Mouse (Mus musculus) G1E (cell line): ENCODE measurements at regions not wholly inside any gene's neighbourhood (a gene's known extent, or its start where the extent isn't known, plus 50 kb on each side); places are given as distances from the start of the nearest gene placed in this dataset.
"Not testable (repeated sequence)": the region's sequence is repeated elsewhere in the genome, so short reads cannot be mapped to it uniquely, and the experiment has no call there.

Experiments
- ATAC-seq: 2 replicates; pipeline ENCODE4 v1.8.0; 2016; ENCODE audit warnings: mild to moderate bottlenecking; ENCODE audit not compliant: insufficient number of reproducible peaks, poor library complexity, low FRiP score, severe bottlenecking; ENCODE audit errors: extremely low read depth
- DNase-seq: peaks from one replicate; pipeline ENCODE4 v3.0.0; 2012; ENCODE audit warnings: low spot score
- H3K27me3 ChIP-seq: 2 replicates; pipeline ENCODE4 v1.6.1; 2012; ENCODE audit warnings: mild to moderate bottlenecking, low read length, inconsistent platforms; ENCODE audit not compliant: insufficient read depth
- H3K36me3 ChIP-seq: replicated peaks from 2 replicates; pipeline ENCODE3; 2012; ENCODE audit warnings: mild to moderate bottlenecking, inconsistent platforms
- H3K4me1 ChIP-seq: 2 replicates; pipeline ENCODE4 v1.6.1; 2012; ENCODE audit warnings: low read depth, low read length, inconsistent platforms, mixed read lengths; ENCODE audit not compliant: insufficient read depth
- H3K4me3 ChIP-seq: 2 replicates; pipeline ENCODE4 v1.5.1; 2012; ENCODE audit warnings: low read depth, mild to moderate bottlenecking, inconsistent platforms, low read length, moderate library complexity, mixed read lengths
- H3K9me3 ChIP-seq: replicated peaks from 2 replicates; pipeline ENCODE4 v1.6.1; 2012; ENCODE audit warnings: inconsistent platforms
- CTCF ChIP-seq: IDR thresholded peaks from 2 replicates; pipeline ENCODE4 v1.5.1; 2012; ENCODE audit warnings: low read depth, low read length, inconsistent platforms, mixed read lengths
- GATA1 ChIP-seq: IDR thresholded peaks from 2 replicates; pipeline ENCODE4 v1.6.1; 2012; ENCODE audit warnings: borderline replicate concordance, low read length, inconsistent platforms, mixed read lengths
- GATA2 ChIP-seq: IDR thresholded peaks from 2 replicates; pipeline ENCODE4 v1.6.1; 2012; ENCODE audit warnings: low read depth, low read length, inconsistent platforms, borderline replicate concordance
- POLR2AphosphoS5 ChIP-seq: IDR thresholded peaks from 2 replicates; pipeline ENCODE4 v1.6.1; 2012; ENCODE audit warnings: low read depth, low read length, inconsistent platforms; ENCODE audit not compliant: insufficient replicate concordance
- TAL1 ChIP-seq: conservative IDR thresholded peaks from 2 replicates; pipeline ENCODE4 v1.6.1; 2012; ENCODE audit warnings: low read depth, low read length, inconsistent platforms, mixed read lengths

- no peak for DNase-seq
- H3K4me1 ChIP-seq = no peaks in the 10 kb centered on the region
- H3K27me3 ChIP-seq = no peaks in the 10 kb centered on the region
- H3K4me3 ChIP-seq = peak overlapping the region; percentile 3; the same call in 1 of the 2 replicates
- no peaks in the 10 kb centered on the region for H3K36me3 ChIP-seq
- no peak for TF ChIP-seq POLR2AphosphoS5
- TF ChIP-seq CTCF = no peak
- no peak for TF ChIP-seq GATA1
- no peak for ATAC-seq
- H3K9me3 ChIP-seq = peaks cover 85% of the 10 kb centered on the region
Observed at GRCm38 (mm10) chr5:148794465-148794864, 134.7 kb downstream of the Katnal1 start.

- H3K36me3 ChIP-seq = no peaks in the 10 kb centered on the region
- DNase-seq (no peak), ATAC-seq (no peak)
- no peaks in the 10 kb centered on the region for H3K27me3 ChIP-seq
- H3K4me3 ChIP-seq = no peak overlapping the region
- TF ChIP-seq GATA2 = no peak
- TF ChIP-seq CTCF = no peak
- no peak for TF ChIP-seq GATA1
- TF ChIP-seq TAL1 = no peak
- TF ChIP-seq POLR2AphosphoS5 = no peak
- peaks cover 89% of the 10 kb centered on the region for H3K9me3 ChIP-seq
- H3K4me1 ChIP-seq = no peaks in the 10 kb centered on the region
Observed at GRCm38 (mm10) chr5:148792736-148793440, 136.2 kb downstream of the Katnal1 start.

GRCm38 (mm10) chr5:148791651-148792050 lies 137.5 kb downstream of the Katnal1 start:
- DNase-seq = no peak
- Histone ChIP-seq H3K36me3 (no peaks in the 10 kb centered on the region), H3K9me3 (peaks cover 87% of the 10 kb centered on the region), H3K27me3 (no peaks in the 10 kb centered on the region), H3K4me3 (no peak overlapping the region), H3K4me1 (no peaks in the 10 kb centered on the region)
- TF ChIP-seq GATA2 (no peak), TAL1 (no peak), CTCF (no peak), POLR2AphosphoS5 (no peak), GATA1 (no peak)
- ATAC-seq = no peak

- ATAC-seq, H3K36me3 ChIP-seq, DNase-seq, H3K27me3 ChIP-seq, H3K4me1 ChIP-seq, H3K4me3 ChIP-seq: not testable (repeated sequence)
- H3K9me3 ChIP-seq = peaks cover 82% of the 10 kb centered on the region
Observed at GRCm38 (mm10) chr5:148790343-148790742, 138.8 kb downstream of the Katnal1 start.

- H3K27me3 ChIP-seq = no peaks in the 10 kb centered on the region
- H3K9me3 ChIP-seq = peaks cover 77% of the 10 kb centered on the region
- H3K36me3 ChIP-seq = no peaks in the 10 kb centered on the region
- ATAC-seq = no peak
- no peaks in the 10 kb centered on the region for H3K4me1 ChIP-seq
- TF ChIP-seq GATA1 (no peak), POLR2AphosphoS5 (no peak), GATA2 (no peak), CTCF (no peak), TAL1 (no peak)
- DNase-seq = no peak
- H3K4me3 ChIP-seq = no peak overlapping the region
Observed at GRCm38 (mm10) chr5:148789823-148790222, 139.3 kb downstream of the Katnal1 start.

DNA sequence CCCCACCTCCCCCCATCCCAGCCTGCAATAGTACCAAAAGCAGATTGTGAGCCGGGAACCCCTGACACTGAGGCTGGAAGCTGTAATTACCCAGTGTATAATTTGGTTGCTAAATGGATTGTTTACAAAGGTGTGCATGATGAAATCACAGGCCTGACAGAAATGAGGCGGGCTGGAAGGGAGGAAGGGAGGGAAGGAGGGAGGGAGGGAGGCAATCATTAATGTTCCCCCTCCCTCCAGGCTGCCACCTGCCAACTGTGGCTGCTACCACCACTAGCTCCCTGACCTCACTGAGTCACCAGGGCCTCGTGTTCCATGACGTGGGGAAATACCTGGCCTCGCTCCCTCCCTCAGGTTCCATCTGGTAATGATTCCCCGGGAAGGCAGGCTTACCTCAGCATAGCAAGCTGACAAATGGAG lies 140.0 kb downstream of the Katnal1 start:
- no peaks in the 10 kb centered on the region for H3K4me1 ChIP-seq
- DNase-seq (no peak), ATAC-seq (no peak)
- TF ChIP-seq POLR2AphosphoS5 (no peak), GATA1 (no peak), GATA2 (no peak), CTCF (no peak), TAL1 (no peak)
- no peaks in the 10 kb centered on the region for H3K36me3 ChIP-seq
- H3K9me3 ChIP-seq = peaks cover 74% of the 10 kb centered on the region
- H3K4me3 ChIP-seq = no peak overlapping the region
- no peaks in the 10 kb centered on the region for H3K27me3 ChIP-seq

GRCm38 (mm10) chr5:148788690-148789089 lies 140.4 kb downstream of the Katnal1 start:
- no peak for ATAC-seq
- H3K4me3 ChIP-seq = no peak overlapping the region
- DNase-seq = no peak
- peaks cover 74% of the 10 kb centered on the region for H3K9me3 ChIP-seq
- no peak for TF ChIP-seq GATA1
- TF ChIP-seq GATA2 = no peak
- TF ChIP-seq POLR2AphosphoS5 = no peak
- TF ChIP-seq CTCF = no peak
- TF ChIP-seq TAL1 = no peak
- no peaks in the 10 kb centered on the region for H3K27me3 ChIP-seq
- no peaks in the 10 kb centered on the region for H3K4me1 ChIP-seq
- H3K36me3 ChIP-seq = no peaks in the 10 kb centered on the region
